Mouse (Mus musculus) kidney, postnatal 4 days (tissue): ENCODE results near the gene Sars.

Experiments
- DNase-seq, 2 experiments: peaks; one replicate each; pipeline ENCODE4 v3.0.0; 2021; ENCODE audit warnings: mixed read lengths in 2 of 2

Gene Sars

GRCm38 (mm10) chr3:108423844-108424801 is 20.9 kb downstream of the Sars start:
- peak; percentile 68 to 76 for DNase-seq

GRCm38 (mm10) chr3:108423006-108423405 is 22.0 kb downstream of the Sars start:
- no peak for DNase-seq

GRCm38 (mm10) chr3:108415831-108416223 is 29.2 kb downstream of the Sars start:
- peak; percentile 86 to 92 for DNase-seq

- peak; percentile 54 to 74 for DNase-seq
These were observed 29.9 kb downstream of the Sars start, which contains the start of gene Celsr2 for GRCm38 (mm10) chr3:108414857-108415830. Gene Celsr2, minus strand, starts transcription at chr3:108415552.

- DNase-seq, result no peak
These were observed 31.2 kb downstream of the Sars start for GRCm38 (mm10) chr3:108413634-108414360.

- DNase-seq, result peak; percentile 80 to 88
These were observed 33.3 kb downstream of the Sars start for GRCm38 (mm10) chr3:108411754-108412121.

GRCm38 (mm10) chr3:108411026-108411753 is 33.8 kb downstream of the Sars start:
- peak; percentile 75 to 86 for DNase-seq

- DNase-seq, result no peak
These were observed 34.7 kb downstream of the Sars start for GRCm38 (mm10) chr3:108410359-108410714.

- DNase-seq, result peak in 1 of 2 experiments; percentile 37
These were observed 35.2 kb downstream of the Sars start for GRCm38 (mm10) chr3:108409656-108410358.

- no peak for DNase-seq
These were observed 36.4 kb downstream of the Sars start for GRCm38 (mm10) chr3:108408517-108409008.

GRCm38 (mm10) chr3:108406306-108406885 is 38.6 kb downstream of the Sars start:
- no peak for DNase-seq

GRCm38 (mm10) chr3:108405536-108406305 is 39.3 kb downstream of the Sars start:
- no peak for DNase-seq

- DNase-seq, result no peak
These were observed 42.5 kb downstream of the Sars start for GRCm38 (mm10) chr3:108402528-108402920.

- DNase-seq, result peak; percentile 93 to 95
These were observed 43.1 kb downstream of the Sars start for GRCm38 (mm10) chr3:108401692-108402527.

GRCm38 (mm10) chr3:108400442-108400841 is 44.6 kb downstream of the Sars start:
- DNase-seq, result no peak

GRCm38 (mm10) chr3:108398281-108398680 is 46.7 kb downstream of the Sars start:
- DNase-seq, result no peak

- DNase-seq, result no peak
These were observed 52.2 kb downstream of the Sars start for GRCm38 (mm10) chr3:108392793-108393192.

GRCm38 (mm10) chr3:108392299-108392698 is 52.7 kb downstream of the Sars start:
- peak; percentile 76 to 86 for DNase-seq

- peak; percentile 98 to 99 for DNase-seq
These were observed 55.9 kb downstream of the Sars start for GRCm38 (mm10) chr3:108389111-108389545.
